In genomic region chr7:28301616-28302433, GRCm38 (mm10) we compare ENCODE assay signal across 8 mouse cellular contexts. TPM values are rescaled to one million over a fixed set of nuclear protein-coding genes. Genes with fewer than 3 reads are reported as not detected.
DNase-seq lines count a peak whose midpoint lies in the region; ATAC-seq and TF ChIP-seq lines count a peak whose summit lies in the region.

Dll3 (minus strand) TSS chr7:28302238.

- H3K4me2 ChIP-seq in hindbrain, postnatal 0 days (ENCODE audit: low read depth, low read length): peak within 1 kb of the TSS; percentile 61
- H3K4me2 ChIP-seq in liver, embryonic 11.5 days: peak within 1 kb of the TSS; percentile 66
- peak within 1 kb of the TSS; percentile 76 for H3K4me2 ChIP-seq in midbrain, embryonic 16.5 days (ENCODE audit: low read length)

- H3K36me3 ChIP-seq in hindbrain, postnatal 0 days (ENCODE audit: insufficient read depth, low read length): peaks cover 19% of the 10 kb centered on the region
- H3K36me3 ChIP-seq in liver, embryonic 11.5 days (ENCODE audit: control insufficient read depth, insufficient read depth, low read length): peaks cover 21% of the 10 kb centered on the region
- H3K36me3 ChIP-seq in midbrain, embryonic 16.5 days (ENCODE audit: control insufficient read depth, insufficient read depth, low read length): peaks cover 16% of the 10 kb centered on the region

- peak within 1 kb of the TSS; percentile 46 for H3K27ac ChIP-seq in hindbrain, postnatal 0 days
- no peak within 1 kb of the TSS for H3K27ac ChIP-seq in liver, embryonic 11.5 days (ENCODE audit: low read depth, low read length)
- H3K27ac ChIP-seq in midbrain, embryonic 16.5 days (ENCODE audit: low read length): peak within 1 kb of the TSS; percentile 61

- H3K4me1 ChIP-seq in hindbrain, postnatal 0 days (ENCODE audit: insufficient read depth, low read length): 0 out of 2 replicates have a peak, but pooled peaks cover 8% of the 10 kb centered on the region
- peaks cover 14% of the 10 kb centered on the region for H3K4me1 ChIP-seq in liver, embryonic 11.5 days (replicated peaks; ENCODE audit: control insufficient read depth, insufficient read depth, low read length)
- H3K4me1 ChIP-seq in midbrain, embryonic 16.5 days (ENCODE audit: control insufficient read depth, insufficient read depth, low read length): peaks cover 23% of the 10 kb centered on the region

- peak within 1 kb of the TSS; percentile 46 for H3K9ac ChIP-seq in hindbrain, postnatal 0 days (replicated peaks; ENCODE audit: low read length)
- 0 out of 2 replicates have a peak within 1 kb of the TSS, but pooled peaks have one; percentile 31 for H3K9ac ChIP-seq in liver, embryonic 11.5 days (ENCODE audit: low read depth, low read length)
- H3K9ac ChIP-seq in midbrain, embryonic 16.5 days (ENCODE audit: low read depth, low read length): peak within 1 kb of the TSS; percentile 72

- no peaks in the 10 kb centered on the region for H3K27me3 ChIP-seq in hindbrain, postnatal 0 days (ENCODE audit: insufficient read depth, low read length)
- H3K27me3 ChIP-seq in liver, embryonic 11.5 days (replicated peaks; ENCODE audit: control insufficient read depth, insufficient read depth, low read length): peaks cover 54% of the 10 kb centered on the region
- peaks cover 3% of the 10 kb centered on the region for H3K27me3 ChIP-seq in midbrain, embryonic 16.5 days (ENCODE audit: control insufficient read depth, insufficient read depth, low read depth, low read length)

- peak within 1 kb of the TSS; percentile 35 for H3K4me3 ChIP-seq in hindbrain, postnatal 0 days (ENCODE audit: low read length)
- peak within 1 kb of the TSS; percentile 34 for H3K4me3 ChIP-seq in liver, embryonic 11.5 days (ENCODE audit: low read depth, low read length)
- H3K4me3 ChIP-seq in midbrain, embryonic 16.5 days (ENCODE audit: low read depth, low read length): peak within 1 kb of the TSS; percentile 46

- DNase-seq in gastrocnemius, postnatal 10 days: peak; percentile 61
- no peak for DNase-seq in gastrocnemius, adult 8-10 months (ENCODE audit: low spot score in 2 of 2)
- DNase-seq in adrenal gland, postnatal 36 days: peak; percentile 70 to 75
- peak; percentile 50 for DNase-seq in forelimb bud, embryonic 11.5 days (ENCODE audit: low read depth, low spot score)
- peak; percentile 77 for DNase-seq in hindbrain, postnatal 0 days (ENCODE audit: low spot score)
- DNase-seq in liver, embryonic 11.5 days (ENCODE audit: low spot score): peak; percentile 74
- DNase-seq in testis, postnatal 10 days (ENCODE audit: low spot score): peak; percentile 78

- WGBS in hindbrain, postnatal 0 days: 2% methylated on average over 30 of the region's 30 CpGs
- 3% methylated on average over 30 of the region's 30 CpGs for WGBS in liver, embryonic 11.5 days
- 1% methylated on average over 30 of the region's 30 CpGs for WGBS in midbrain, embryonic 16.5 days

- TF ChIP-seq CTCF in hindbrain, postnatal 0 days (IDR thresholded peaks at IDR 0.05; ENCODE audit: low read depth): peak; percentile 69

- peak; percentile 36 for ATAC-seq in hindbrain, postnatal 0 days
- peak; percentile 50 for ATAC-seq in liver, embryonic 11.5 days (replicated peaks; ENCODE audit: low FRiP score)
- ATAC-seq in midbrain, embryonic 16.5 days: peak; percentile 63

- no peaks in the 10 kb centered on the region for H3K9me3 ChIP-seq in hindbrain, postnatal 0 days (ENCODE audit: low read length)
- H3K9me3 ChIP-seq in liver, embryonic 11.5 days (ENCODE audit: control insufficient read depth, low read length): no peaks in the 10 kb centered on the region
- H3K9me3 ChIP-seq in midbrain, embryonic 16.5 days (replicated peaks; ENCODE audit: control insufficient read depth, low read length, poor library complexity, severe bottlenecking): no peaks in the 10 kb centered on the region

RNA-seq across cellular contexts. Expression of gene Dll3, which starts in this region (rescaled TPM):
- not detected for total RNA-seq in gastrocnemius, postnatal 10 days (2021)
- total RNA-seq in gastrocnemius, adult 8-10 months (2022): not detected
- total RNA-seq in adrenal gland, postnatal 36 days (2021): under 1 TPM in 1 of 2 experiments, not detected in 1; 0.89 TPM
- total RNA-seq in hindbrain, postnatal 0 days (2014; rRNA removed): 20.1 and 24.8 TPM in 2 replicates
- polyA plus RNA-seq in hindbrain, postnatal 0 days (2015; fragmentation: Nextera tagmentation; extraction: Ambion mirVana): 17.0 and 20.2 TPM in 2 replicates
- 0.31 and 0.62 TPM in 2 replicates for polyA plus RNA-seq in liver, embryonic 11.5 days (2014; fragmentation: Nextera tagmentation; extraction: Ambion mirVana)
- 16.3 and 16.5 TPM in 2 replicates for polyA plus RNA-seq in midbrain, embryonic 16.5 days (2015; fragmentation: Nextera tagmentation; extraction: Ambion mirVana)

Comparison
In these comparisons a context has a peak if more than half of its experiments do, and no peak if none do; other contexts are left out.
1. RNA of gene Dll3 (total RNA-seq): 20.1 to 24.8 TPM in hindbrain, postnatal 0 days; 0.89 TPM in adrenal gland, postnatal 36 days, not detected in gastrocnemius, postnatal 10 days and not detected in gastrocnemius, adult 8-10 months; every median in the first group is over 10 times any median in the second.
2. RNA of gene Dll3 (polyA plus RNA-seq): 17.0 to 20.2 TPM in hindbrain, postnatal 0 days and 16.3 to 16.5 TPM in midbrain, embryonic 16.5 days; 0.31 to 0.62 TPM in liver, embryonic 11.5 days; every median in the first group is over 10 times any median in the second.
3. Peak in DNase-seq in gastrocnemius, postnatal 10 days; RNA of the gene not detected or under 1 TPM.
4. Peak in DNase-seq in adrenal gland, postnatal 36 days; RNA of the gene not detected or under 1 TPM.
5. Peak in DNase-seq, ATAC-seq, H3K4me3 ChIP-seq, H3K9ac ChIP-seq and H3K4me2 ChIP-seq in liver, embryonic 11.5 days; RNA of the gene not detected or under 1 TPM.
6. DNase-seq: peak in forelimb bud, embryonic 11.5 days (single experiment), hindbrain, postnatal 0 days (single experiment) and testis, postnatal 10 days (single experiment); none in gastrocnemius, adult 8-10 months (0 of 2).
7. Peak in every context shown above with its lines, with median percentiles within 50 percentile points of each other: ATAC-seq, H3K4me2 ChIP-seq, H3K4me3 ChIP-seq and H3K9ac ChIP-seq.